Mouse (Mus musculus) liver, adult 2 months (tissue): ENCODE measurements around the gene Myh14.

Experiments
- CTCF ChIP-seq: fragments of 200-500 bp; IDR thresholded peaks from 2 replicates; pipeline ENCODE4 v1.5.1; 2011; ENCODE audit warnings: low read depth, low read length, control low read depth
- POLR2A ChIP-seq: fragments of 200-500 bp; IDR thresholded peaks from 2 replicates; pipeline ENCODE4 v1.6.1; 2011; ENCODE audit warnings: low read length, control low read depth; ENCODE audit not compliant: insufficient read depth; ENCODE audit errors: extremely low read depth

GRCm38 (mm10) chr7:44584265-44584804, 86.3 kb downstream of the Myh14 start:
- TF ChIP-seq CTCF (no peak), POLR2A (no peak)
